Mouse (Mus musculus): Measurements from ENCODE around the gene Kremen1.

DNA sequence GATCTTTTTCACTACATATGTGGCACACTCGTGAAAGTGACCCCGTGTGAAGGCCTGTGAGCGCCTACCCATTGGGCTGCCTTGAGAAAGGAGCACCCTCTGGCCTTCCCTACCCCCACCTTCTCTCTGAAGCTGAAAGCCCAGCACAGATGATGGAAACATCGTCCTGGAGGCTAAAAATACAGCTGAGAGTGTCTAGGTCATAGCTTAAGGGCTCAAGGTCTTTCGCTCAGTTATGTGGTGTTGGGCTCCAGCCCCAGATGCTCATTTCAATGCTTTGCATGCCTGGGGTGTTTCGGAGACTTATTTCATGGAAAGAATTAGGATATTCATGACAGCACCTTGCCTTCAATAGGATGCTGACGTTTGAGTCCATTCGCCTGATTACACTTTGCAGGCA, 4.4 kb upstream of the Kremen1 start:
- TF ChIP-seq POLR2A (IDR thresholded peaks at IDR 0.05; ENCODE audit: borderline replicate concordance, extremely low read depth, low read depth, low read length) = no peak
- no peak for TF ChIP-seq CTCF (IDR thresholded peaks at IDR 0.05; ENCODE audit: insufficient read depth, low read length)

Data from lung, adult 2 months (tissue).